Mouse (Mus musculus) liver, postnatal 0 days (tissue): ENCODE measurements around the gene Cxcr1. TPM values are rescaled to one million over a fixed set of nuclear protein-coding genes. Genes with fewer than 3 reads are reported as not detected.

Experiments used
- ATAC-seq: fragments of 200-750 bp; cut with Nextera tagmentation; 2 replicates; pipeline ENCODE4 v1.8.0; 2017; ENCODE audit warnings: mild to moderate bottlenecking, moderate library complexity
- DNase-seq: peaks from one replicate; pipeline ENCODE4 v3.0.0-alpha.2; 2016
- H3K27ac ChIP-seq: fragments of 300-500 bp; sonication (generic); 2 replicates; pipeline ENCODE4 v1.5.1; 2014; ENCODE audit warnings: antibody characterized with exemption, moderate library complexity, mild to moderate bottlenecking, low read depth
- H3K27me3 ChIP-seq: fragments of 300-500 bp; sonication (generic); 2 replicates; pipeline ENCODE4 v1.6.1; 2014; ENCODE audit warnings: low read length, control low read depth, mixed read lengths; ENCODE audit not compliant: insufficient read depth
- H3K36me3 ChIP-seq: fragments of 300-500 bp; sonication (generic); replicated peaks from 2 replicates; pipeline ENCODE4 v1.6.1; 2014; ENCODE audit warnings: mild to moderate bottlenecking, control low read depth, low read length, moderate library complexity, mixed read lengths; ENCODE audit not compliant: insufficient read depth
- H3K4me1 ChIP-seq: fragments of 300-500 bp; sonication (generic); 2 replicates; pipeline ENCODE4 v1.6.1; 2014; ENCODE audit warnings: antibody characterized with exemption, mild to moderate bottlenecking, control low read depth; ENCODE audit not compliant: insufficient read depth
- H3K4me2 ChIP-seq: fragments of 300-500 bp; sonication (generic); 2 replicates; pipeline ENCODE4 v1.6.1; 2014; ENCODE audit warnings: low read depth, mild to moderate bottlenecking, low read length, moderate library complexity, mixed read lengths
- H3K4me3 ChIP-seq: fragments of 300-500 bp; sonication (generic); 2 replicates; pipeline ENCODE4 v1.5.1; 2014; ENCODE audit warnings: low read depth, low read length
- H3K9ac ChIP-seq: fragments of 300-500 bp; sonication (generic); replicated peaks from 2 replicates; pipeline ENCODE4 v1.6.1; 2014; ENCODE audit warnings: mild to moderate bottlenecking, moderate library complexity
- H3K9me3 ChIP-seq: fragments of 300-500 bp; sonication (generic); 2 replicates; pipeline ENCODE4 v1.6.1; 2016; ENCODE audit warnings: mild to moderate bottlenecking, control low read depth, low read length, mixed read lengths
- CTCF ChIP-seq: sonication (generic); IDR thresholded peaks from 2 replicates; pipeline ENCODE4 v1.5.1; 2016; ENCODE audit warnings: antibody characterized with exemption, low read depth
- EP300 ChIP-seq: IDR thresholded peaks from 2 replicates; pipeline ENCODE4 v1.6.1; 2016; ENCODE audit warnings: antibody characterized with exemption, low read depth, mild to moderate bottlenecking
- whole genome bisulfite sequencing: fragments of 180-500 bp; shearing (Covaris S2); extraction: QIAGEN DNeasy Blood & Tissue Kit; methylation state at CpG from one replicate; pipeline ENCODE4 v1.1.7; 2014; ENCODE audit not compliant: insufficient replicate concordance; 5-methylcytosine and 5-hydroxymethylcytosine counted together
- polyA plus RNA-seq: library from polyadenylated mRNA; unstranded; fragments of >200 nt; fragmentation: Nextera tagmentation; extraction: Ambion mirVana; gene quantifications from 2 replicates; pipeline ENCODE4 v1.2.1, GENCODE M21; 2015

The Cxcr1 gene
- polyA plus RNA-seq, 1 experiment from 2014 or later: not detected

- Histone ChIP-seq H3K9ac (no peak overlapping the region), H3K4me2 (no peak overlapping the region), H3K9me3 (no peaks in the 10 kb centered on the region), H3K36me3 (no peaks in the 10 kb centered on the region), H3K4me1 (peaks cover 4% of the 10 kb centered on the region), H3K4me3 (no peak overlapping the region), H3K27me3 (no peaks in the 10 kb centered on the region), H3K27ac (no peak overlapping the region)
- no peak for ATAC-seq
- TF ChIP-seq CTCF (no peak), EP300 (no peak)
- WGBS: 60% methylated on average over 2 of the region's 2 CpGs
- no peak for DNase-seq
Measured at GRCm38 (mm10) chr1:74192711-74193110, 1.7 kb downstream of the Cxcr1 start.

GRCm38 (mm10) chr1:74190471-74190870 lies 4.0 kb downstream of the Cxcr1 start:
- no peaks in the 10 kb centered on the region for H3K27me3 ChIP-seq
- no peaks in the 10 kb centered on the region for H3K36me3 ChIP-seq
- no peak overlapping the region for H3K4me3 ChIP-seq
- no peaks in the 10 kb centered on the region for H3K9me3 ChIP-seq
- DNase-seq: no peak
- no peak overlapping the region for H3K4me2 ChIP-seq
- H3K27ac ChIP-seq: no peak overlapping the region
- no peak overlapping the region for H3K9ac ChIP-seq
- no peak for ATAC-seq
- H3K4me1 ChIP-seq: no peaks in the 10 kb centered on the region
- TF ChIP-seq EP300 (no peak), CTCF (no peak)
- 87% methylated on average over 7 of the region's 7 CpGs for WGBS

- Histone ChIP-seq H3K4me3 (no peak overlapping the region), H3K36me3 (no peaks in the 10 kb centered on the region), H3K4me1 (peaks cover 4% of the 10 kb centered on the region; the same call in 1 of the 2 replicates), H3K27ac (no peak overlapping the region), H3K9ac (no peak overlapping the region), H3K4me2 (no peak overlapping the region), H3K9me3 (no peaks in the 10 kb centered on the region), H3K27me3 (no peaks in the 10 kb centered on the region)
- TF ChIP-seq CTCF (peak; percentile 36), EP300 (no peak)
- WGBS: 50% methylated on average over 2 of the region's 2 CpGs
- ATAC-seq: no peak
- no peak for DNase-seq
Measured at GRCm38 (mm10) chr1:74183006-74183405, 11.4 kb downstream of the Cxcr1 start.

GRCm38 (mm10) chr1:74181462-74181861 lies 13.0 kb downstream of the Cxcr1 start:
- H3K9ac ChIP-seq: no peak overlapping the region
- 50% methylated on average over 2 of the region's 2 CpGs for WGBS
- peaks cover 4% of the 10 kb centered on the region; the same call in 1 of the 2 replicates for H3K4me1 ChIP-seq
- H3K27me3 ChIP-seq: no peaks in the 10 kb centered on the region
- no peak overlapping the region for H3K4me2 ChIP-seq
- H3K27ac ChIP-seq: no peak overlapping the region
- DNase-seq (no peak), ATAC-seq (no peak)
- no peak overlapping the region for H3K4me3 ChIP-seq
- no peaks in the 10 kb centered on the region for H3K36me3 ChIP-seq
- TF ChIP-seq EP300 (no peak), CTCF (no peak)
- no peaks in the 10 kb centered on the region for H3K9me3 ChIP-seq

GRCm38 (mm10) chr1:74179624-74180408 lies 14.6 kb downstream of the Cxcr1 start:
- H3K27ac ChIP-seq: no peak overlapping the region

GRCm38 (mm10) chr1:74178618-74179017 lies 15.8 kb downstream of the Cxcr1 start:
- Histone ChIP-seq H3K27ac (no peak overlapping the region; the same call in 1 of the 2 replicates), H3K36me3 (no peaks in the 10 kb centered on the region), H3K9me3 (no peaks in the 10 kb centered on the region), H3K4me3 (no peak overlapping the region), H3K27me3 (no peaks in the 10 kb centered on the region), H3K4me1 (peaks cover 7% of the 10 kb centered on the region; the same call in 1 of the 2 replicates), H3K4me2 (no peak overlapping the region), H3K9ac (no peak overlapping the region)
- no peak for TF ChIP-seq CTCF
- TF ChIP-seq EP300: no peak
- ATAC-seq (no peak), DNase-seq (no peak)
- WGBS: 53% methylated on average over 3 of the region's 3 CpGs

More at GRCm38 (mm10) chr1:74179624-74180408, 14.6 kb downstream of the Cxcr1 start:
- Histone ChIP-seq H3K36me3 (no peaks in the 10 kb centered on the region), H3K4me3 (no peak overlapping the region), H3K27me3 (no peaks in the 10 kb centered on the region), H3K4me1 (peaks cover 7% of the 10 kb centered on the region; the same call in 1 of the 2 replicates), H3K9ac (no peak overlapping the region), H3K9me3 (no peaks in the 10 kb centered on the region), H3K4me2 (no peak overlapping the region)
- DNase-seq (no peak), ATAC-seq (no peak)
- WGBS: 54% methylated on average over 9 of the region's 9 CpGs
- TF ChIP-seq EP300 (no peak), CTCF (no peak)
